Mouse (Mus musculus) E14TG2a.4 (cell line): ENCODE measurements around the gene Ggta1.

ENCODE experiments used
- CTCF ChIP-seq: conservative IDR thresholded peaks from 2 replicates; pipeline ENCODE4 v1.5.1; 2014; ENCODE audit warnings: low read length
- NANOG ChIP-seq: IDR thresholded peaks from 2 replicates; pipeline ENCODE4 v1.6.1; 2014; ENCODE audit warnings: borderline replicate concordance, low read length, mixed read lengths

GRCm38 (mm10) chr2:35445610-35446009 is 17.4 kb downstream of the Ggta1 start:
- TF ChIP-seq CTCF (no peak), NANOG (no peak)
